Mouse (Mus musculus) midbrain, postnatal 0 days (tissue): ENCODE measurements around the gene Fibp. TPM values are rescaled to one million over a fixed set of nuclear protein-coding genes. Genes with fewer than 3 reads are reported as not detected.

Experiments used
- ATAC-seq: fragments of 200-750 bp; cut with Nextera tagmentation; 2 replicates; pipeline ENCODE4 v1.8.0; 2017; ENCODE audit warnings: moderate number of reproducible peaks, mild to moderate bottlenecking, moderate TSS enrichment, moderate library complexity; ENCODE audit not compliant: low FRiP score
- DNase-seq: peaks from one replicate; pipeline ENCODE4 v3.0.0-alpha.2; 2015; ENCODE audit warnings: low spot score
- H3K27ac ChIP-seq: fragments of 300-500 bp; sonication (generic); 2 replicates; pipeline ENCODE4 v1.5.1; 2014; ENCODE audit warnings: low read depth, mild to moderate bottlenecking, low read length, mixed read lengths
- H3K27me3 ChIP-seq: fragments of 300-500 bp; sonication (generic); 2 replicates; pipeline ENCODE4 v1.6.1; 2014; ENCODE audit warnings: low read length, control low read depth, mixed read lengths; ENCODE audit not compliant: insufficient read depth
- H3K36me3 ChIP-seq: fragments of 300-500 bp; sonication (generic); 2 replicates; pipeline ENCODE4 v1.6.1; 2014; ENCODE audit warnings: low read length, control low read depth, mixed read lengths; ENCODE audit not compliant: insufficient read depth
- H3K4me1 ChIP-seq: fragments of 300-500 bp; sonication (generic); 2 replicates; pipeline ENCODE4 v1.6.1; 2014; ENCODE audit warnings: mild to moderate bottlenecking, control low read depth, antibody characterized with exemption, low read length, mixed read lengths; ENCODE audit not compliant: insufficient read depth
- H3K4me2 ChIP-seq: fragments of 300-500 bp; sonication (generic); 2 replicates; pipeline ENCODE4 v1.6.1; 2014; ENCODE audit warnings: low read depth, mild to moderate bottlenecking, low read length, mixed read lengths; ENCODE audit not compliant: poor library complexity, severe bottlenecking
- H3K4me3 ChIP-seq: fragments of 300-500 bp; sonication (generic); 2 replicates; pipeline ENCODE4 v1.5.1; 2014; ENCODE audit warnings: low read depth, mild to moderate bottlenecking, low read length, moderate library complexity
- H3K9ac ChIP-seq: fragments of 300-500 bp; sonication (generic); replicated peaks from 2 replicates; pipeline ENCODE4 v1.6.1; 2014; ENCODE audit warnings: mild to moderate bottlenecking, low read length, moderate library complexity, mixed read lengths; ENCODE audit not compliant: poor library complexity, severe bottlenecking
- H3K9me3 ChIP-seq: fragments of 300-500 bp; sonication (generic); 2 replicates; pipeline ENCODE4 v1.6.1; 2016; ENCODE audit warnings: low read length, control low read depth
- CTCF ChIP-seq: IDR thresholded peaks from 2 replicates; pipeline ENCODE4 v1.5.1; 2016; ENCODE audit warnings: antibody characterized with exemption, mild to moderate bottlenecking
- WGBS: fragments of 180-500 bp; shearing (Covaris S2); extraction: QIAGEN DNeasy Blood & Tissue Kit; methylation state at CpG from one replicate; pipeline ENCODE4 v1.1.7; 2014; 5-methylcytosine and 5-hydroxymethylcytosine counted together
- polyA plus RNA-seq: library from polyadenylated mRNA; unstranded; fragments of >200 nt; fragmentation: Nextera tagmentation; extraction: Ambion mirVana; gene quantifications from 2 replicates; pipeline ENCODE4 v1.2.1, GENCODE M21; 2015
- total RNA-seq: library from RNA; depleted of rRNA; stranded (reverse); fragments of >200 nt; gene quantifications from 2 replicates; pipeline ENCODE4 v1.2.3, GENCODE M21; 2014; rRNA removed

The Fibp gene
- total RNA-seq = 91.4 and 122 TPM in 2 replicates
- 174 and 191 TPM in 2 replicates for polyA plus RNA-seq

GRCm38 (mm10) chr19:5460465-5460911 lies at the start of gene Fibp:
Gene Fibp (plus strand): TSS chr19:5460615.
- TF ChIP-seq CTCF = no peak
- peak; percentile 95 for DNase-seq
- WGBS = under 1% methylated on average over 32 of the region's 32 CpGs
- Histone ChIP-seq H3K27me3 (no peaks in the 10 kb centered on the region), H3K27ac (peak within 1 kb of the TSS; percentile 76), H3K4me2 (peak within 1 kb of the TSS; percentile 94), H3K4me1 (peaks cover 13% of the 10 kb centered on the region), H3K9ac (peak within 1 kb of the TSS; percentile 77), H3K36me3 (peaks cover 16% of the 10 kb centered on the region), H3K9me3 (no peaks in the 10 kb centered on the region), H3K4me3 (peak within 1 kb of the TSS; percentile 74)
- peak; percentile 73 for ATAC-seq

- Histone ChIP-seq H3K27ac (no peak overlapping the region), H3K4me1 (peaks cover 4% of the 10 kb centered on the region; the same call in 1 of the 2 replicates), H3K4me2 (no peak overlapping the region), H3K36me3 (no peaks in the 10 kb centered on the region), H3K9me3 (no peaks in the 10 kb centered on the region), H3K4me3 (no peak overlapping the region), H3K9ac (no peak overlapping the region), H3K27me3 (no peaks in the 10 kb centered on the region)
- no peak for TF ChIP-seq CTCF
- WGBS = 87% methylated on average over 5 of the region's 5 CpGs
- ATAC-seq (no peak), DNase-seq (no peak)
Observed at GRCm38 (mm10) chr19:5410641-5411040, 49.8 kb upstream of the Fibp start.

- Histone ChIP-seq H3K9me3 (no peaks in the 10 kb centered on the region), H3K4me3 (no peak overlapping the region), H3K4me2 (no peak overlapping the region), H3K27ac (no peak overlapping the region), H3K36me3 (no peaks in the 10 kb centered on the region), H3K4me1 (peaks cover 4% of the 10 kb centered on the region; the same call in 1 of the 2 replicates), H3K9ac (no peak overlapping the region), H3K27me3 (no peaks in the 10 kb centered on the region)
- TF ChIP-seq CTCF = no peak
- ATAC-seq (no peak), DNase-seq (no peak)
- WGBS = 65% methylated on average over 5 of the region's 5 CpGs
Observed at GRCm38 (mm10) chr19:5411961-5412360, 48.5 kb upstream of the Fibp start.

- H3K9ac ChIP-seq = no peak overlapping the region
- no peaks in the 10 kb centered on the region for H3K4me1 ChIP-seq
- H3K4me2 ChIP-seq = no peak overlapping the region
- no peak for TF ChIP-seq CTCF
- H3K9me3 ChIP-seq = no peaks in the 10 kb centered on the region
- DNase-seq (no peak), ATAC-seq (no peak)
- H3K27me3 ChIP-seq = no peaks in the 10 kb centered on the region
- WGBS = 68% methylated on average over 4 of the region's 4 CpGs
- no peak overlapping the region for H3K27ac ChIP-seq
- H3K36me3 ChIP-seq = 0 out of 2 replicates have a peak, but pooled peaks cover 6% of the 10 kb centered on the region
- no peak overlapping the region for H3K4me3 ChIP-seq
Observed at GRCm38 (mm10) chr19:5413840-5414239, 46.6 kb upstream of the Fibp start.

- no peak overlapping the region for H3K27ac ChIP-seq
- WGBS = 47% methylated on average over 2 of the region's 2 CpGs
- no peaks in the 10 kb centered on the region for H3K27me3 ChIP-seq
- no peak for TF ChIP-seq CTCF
- no peaks in the 10 kb centered on the region for H3K9me3 ChIP-seq
- H3K4me3 ChIP-seq = no peak overlapping the region
- H3K9ac ChIP-seq = no peak overlapping the region
- H3K4me1 ChIP-seq = no peaks in the 10 kb centered on the region
- DNase-seq (no peak), ATAC-seq (no peak)
- 0 out of 2 replicates have a peak, but pooled peaks cover 6% of the 10 kb centered on the region for H3K36me3 ChIP-seq
- no peak overlapping the region for H3K4me2 ChIP-seq
Observed at GRCm38 (mm10) chr19:5414534-5414957, 45.9 kb upstream of the Fibp start.

GRCm38 (mm10) chr19:5418750-5419466 lies 41.5 kb upstream of the Fibp start:
- Histone ChIP-seq H3K27ac (no peak overlapping the region), H3K27me3 (no peaks in the 10 kb centered on the region), H3K9me3 (no peaks in the 10 kb centered on the region), H3K4me3 (no peak overlapping the region), H3K4me1 (peaks cover 10% of the 10 kb centered on the region; the same call in 1 of the 2 replicates), H3K4me2 (no peak overlapping the region), H3K36me3 (peaks cover 31% of the 10 kb centered on the region), H3K9ac (no peak overlapping the region)
- no peak for ATAC-seq
- DNase-seq = no peak
- TF ChIP-seq CTCF = no peak
- WGBS = 92% methylated on average over 8 of the region's 8 CpGs
